Mouse (Mus musculus) hindbrain, embryonic 11.5 days (tissue): Measurements from ENCODE around the gene Etv5. TPM values are rescaled to one million over a fixed set of nuclear protein-coding genes. Genes with fewer than 3 reads are reported as not detected.

Source experiments
- ATAC-seq: fragments of 200-750 bp; cut with Nextera tagmentation; 2 replicates; pipeline ENCODE4 v1.8.0; 2017; ENCODE audit warnings: mild to moderate bottlenecking, moderate TSS enrichment, moderate library complexity; ENCODE audit not compliant: low FRiP score
- DNase-seq: peaks from one replicate; pipeline ENCODE4 v3.0.0-alpha.2; 2015; ENCODE audit warnings: low spot score
- H3K27ac ChIP-seq: fragments of 300-500 bp; sonication (generic); 2 replicates; pipeline ENCODE4 v1.5.1; 2014; ENCODE audit warnings: mild to moderate bottlenecking, low read depth, low read length
- H3K27me3 ChIP-seq: fragments of 300-500 bp; sonication (generic); 2 replicates; pipeline ENCODE4 v1.6.1; 2014; ENCODE audit warnings: mild to moderate bottlenecking, low read length, moderate library complexity, mixed read lengths; ENCODE audit not compliant: control insufficient read depth, insufficient read depth
- H3K36me3 ChIP-seq: fragments of 300-500 bp; sonication (generic); 2 replicates; pipeline ENCODE4 v1.6.1; 2014; ENCODE audit warnings: mild to moderate bottlenecking, low read length, moderate library complexity, mixed read lengths; ENCODE audit not compliant: control insufficient read depth, insufficient read depth
- H3K4me1 ChIP-seq: fragments of 300-500 bp; sonication (generic); replicated peaks from 2 replicates; pipeline ENCODE4 v1.6.1; 2014; ENCODE audit warnings: low read length, mixed read lengths; ENCODE audit not compliant: control insufficient read depth, insufficient read depth
- H3K4me2 ChIP-seq: fragments of 300-500 bp; sonication (generic); replicated peaks from 2 replicates; pipeline ENCODE4 v1.6.1; 2014; ENCODE audit warnings: mild to moderate bottlenecking, low read depth, low read length
- H3K4me3 ChIP-seq: fragments of 300-500 bp; sonication (generic); 2 replicates; pipeline ENCODE4 v1.5.1; 2014; ENCODE audit warnings: low read depth, low read length
- H3K9ac ChIP-seq: fragments of 300-500 bp; sonication (generic); 2 replicates; pipeline ENCODE4 v1.6.1; 2014; ENCODE audit warnings: low read depth, low read length
- H3K9me3 ChIP-seq: fragments of 300-500 bp; sonication (generic); 2 replicates; pipeline ENCODE4 v1.6.1; 2016; ENCODE audit warnings: low read length; ENCODE audit not compliant: control insufficient read depth
- WGBS: fragments of 180-500 bp; shearing (Covaris S2); extraction: QIAGEN DNeasy Blood & Tissue Kit; methylation state at CpG from one replicate; pipeline ENCODE4 v1.1.7; 2014; 5-methylcytosine and 5-hydroxymethylcytosine counted together
- polyA plus RNA-seq: library from polyadenylated mRNA; unstranded; fragments of >200 nt; fragmentation: Nextera tagmentation; extraction: Ambion mirVana; gene quantifications from 2 replicates; pipeline ENCODE4 v1.2.1, GENCODE M21; 2014

The Etv5 gene
- polyA plus RNA-seq, 1 experiment from 2014 or later, result 12.8 TPM

- no peak for ATAC-seq
- WGBS, result 84% methylated on average over 8 of the region's 8 CpGs
Observed at GRCm38 (mm10) chr16:22408642-22409360, 30.7 kb downstream of the Etv5 start.

GRCm38 (mm10) chr16:22406747-22407146 is 32.8 kb downstream of the Etv5 start:
- WGBS, result 92% methylated on average over 4 of the region's 4 CpGs
- DNase-seq (no peak), ATAC-seq (no peak)
- Histone ChIP-seq H3K4me1 (no peaks in the 10 kb centered on the region), H3K4me2 (no peak overlapping the region), H3K27ac (no peak overlapping the region), H3K9me3 (no peaks in the 10 kb centered on the region), H3K36me3 (no peaks in the 10 kb centered on the region), H3K27me3 (no peaks in the 10 kb centered on the region), H3K4me3 (no peak overlapping the region), H3K9ac (no peak overlapping the region)

More at GRCm38 (mm10) chr16:22408642-22409360, 30.7 kb downstream of the Etv5 start:
- Histone ChIP-seq H3K9ac (no peak overlapping the region), H3K9me3 (no peaks in the 10 kb centered on the region), H3K4me3 (no peak overlapping the region), H3K27me3 (no peaks in the 10 kb centered on the region), H3K36me3 (no peaks in the 10 kb centered on the region), H3K27ac (no peak overlapping the region), H3K4me2 (no peak overlapping the region), H3K4me1 (no peaks in the 10 kb centered on the region)
- no peak for DNase-seq

GRCm38 (mm10) chr16:22406050-22406449 is 33.5 kb downstream of the Etv5 start:
- no peak for ATAC-seq
- H3K27me3 ChIP-seq, result no peaks in the 10 kb centered on the region
- no peak overlapping the region for H3K9ac ChIP-seq
- 86% methylated on average over 4 of the region's 4 CpGs for WGBS
- no peak for DNase-seq
- H3K4me1 ChIP-seq, result no peaks in the 10 kb centered on the region
- no peak overlapping the region for H3K4me2 ChIP-seq
- H3K9me3 ChIP-seq, result no peaks in the 10 kb centered on the region
- no peaks in the 10 kb centered on the region for H3K36me3 ChIP-seq
- H3K4me3 ChIP-seq, result no peak overlapping the region
- no peak overlapping the region for H3K27ac ChIP-seq

GRCm38 (mm10) chr16:22405492-22405891 is 34.0 kb downstream of the Etv5 start:
- Histone ChIP-seq H3K9me3 (no peaks in the 10 kb centered on the region), H3K36me3 (no peaks in the 10 kb centered on the region), H3K4me3 (no peak overlapping the region), H3K27me3 (no peaks in the 10 kb centered on the region), H3K9ac (no peak overlapping the region), H3K27ac (no peak overlapping the region), H3K4me2 (no peak overlapping the region), H3K4me1 (no peaks in the 10 kb centered on the region)
- 85% methylated on average over 10 of the region's 10 CpGs for WGBS
- ATAC-seq, result no peak
- DNase-seq, result no peak

GRCm38 (mm10) chr16:22403715-22404114 is 35.8 kb downstream of the Etv5 start:
- H3K27me3 ChIP-seq, result no peaks in the 10 kb centered on the region
- DNase-seq (no peak), ATAC-seq (no peak)
- WGBS, result 96% methylated on average over 4 of the region's 4 CpGs
- no peak overlapping the region for H3K4me2 ChIP-seq
- H3K4me3 ChIP-seq, result no peak overlapping the region
- no peaks in the 10 kb centered on the region for H3K9me3 ChIP-seq
- H3K9ac ChIP-seq, result no peak overlapping the region
- no peaks in the 10 kb centered on the region for H3K36me3 ChIP-seq
- H3K4me1 ChIP-seq, result no peaks in the 10 kb centered on the region
- no peak overlapping the region for H3K27ac ChIP-seq

- H3K9me3 ChIP-seq, result no peaks in the 10 kb centered on the region
- H3K9ac ChIP-seq, result no peak overlapping the region
- H3K27ac ChIP-seq, result no peak overlapping the region
- no peaks in the 10 kb centered on the region for H3K4me1 ChIP-seq
- ATAC-seq, result no peak
- DNase-seq, result no peak
- H3K4me3 ChIP-seq, result no peak overlapping the region
- H3K4me2 ChIP-seq, result no peak overlapping the region
- no peaks in the 10 kb centered on the region for H3K27me3 ChIP-seq
- H3K36me3 ChIP-seq, result no peaks in the 10 kb centered on the region
Observed at GRCm38 (mm10) chr16:22402600-22402999, 36.9 kb downstream of the Etv5 start.

GRCm38 (mm10) chr16:22400226-22400625 is 39.3 kb downstream of the Etv5 start:
- Histone ChIP-seq H3K9ac (no peak overlapping the region), H3K4me2 (no peak overlapping the region), H3K36me3 (no peaks in the 10 kb centered on the region), H3K4me3 (no peak overlapping the region), H3K4me1 (no peaks in the 10 kb centered on the region), H3K27me3 (no peaks in the 10 kb centered on the region), H3K9me3 (no peaks in the 10 kb centered on the region), H3K27ac (no peak overlapping the region)
- WGBS, result 81% methylated on average over 6 of the region's 6 CpGs
- DNase-seq (no peak), ATAC-seq (no peak)

- ATAC-seq (no peak), DNase-seq (no peak)
- Histone ChIP-seq H3K27me3 (no peaks in the 10 kb centered on the region), H3K4me2 (no peak overlapping the region), H3K4me3 (no peak overlapping the region), H3K27ac (no peak overlapping the region), H3K36me3 (no peaks in the 10 kb centered on the region), H3K9ac (no peak overlapping the region), H3K9me3 (no peaks in the 10 kb centered on the region), H3K4me1 (no peaks in the 10 kb centered on the region)
- WGBS, result 91% methylated on average over 10 of the region's 10 CpGs
Observed at GRCm38 (mm10) chr16:22398784-22399453, 40.6 kb downstream of the Etv5 start.

GRCm38 (mm10) chr16:22398354-22398753 is 41.2 kb downstream of the Etv5 start:
- H3K4me3 ChIP-seq, result no peak overlapping the region
- no peaks in the 10 kb centered on the region for H3K9me3 ChIP-seq
- ATAC-seq, result no peak
- no peak overlapping the region for H3K4me2 ChIP-seq
- WGBS, result 92% methylated on average over 11 of the region's 11 CpGs
- no peak overlapping the region for H3K27ac ChIP-seq
- no peaks in the 10 kb centered on the region for H3K36me3 ChIP-seq
- no peak overlapping the region for H3K9ac ChIP-seq
- DNase-seq, result no peak
- H3K4me1 ChIP-seq, result no peaks in the 10 kb centered on the region
- no peaks in the 10 kb centered on the region for H3K27me3 ChIP-seq
